Mouse (Mus musculus) neural tube, embryonic 14.5 days (tissue): ENCODE data around the gene Pip4k2a. TPM values are rescaled to one million over a fixed set of nuclear protein-coding genes. Genes with fewer than 3 reads are reported as not detected.

Source experiments
- ATAC-seq: fragments of 200-750 bp; cut with Nextera tagmentation; 2 replicates; pipeline ENCODE4 v1.8.0; 2017; ENCODE audit warnings: low read depth, mild to moderate bottlenecking, moderate TSS enrichment, moderate library complexity
- H3K27ac ChIP-seq: fragments of 300-500 bp; sonication (generic); 2 replicates; pipeline ENCODE4 v1.5.1; 2014; ENCODE audit warnings: low read depth, mild to moderate bottlenecking, control low read depth, low read length, moderate library complexity, mixed read lengths
- H3K27me3 ChIP-seq: fragments of 300-500 bp; sonication (generic); 2 replicates; pipeline ENCODE4 v1.6.1; 2014; ENCODE audit warnings: low read length; ENCODE audit not compliant: control insufficient read depth, insufficient read depth
- H3K36me3 ChIP-seq: fragments of 300-500 bp; sonication (generic); 2 replicates; pipeline ENCODE4 v1.6.1; 2014; ENCODE audit warnings: low read length, mixed read lengths; ENCODE audit not compliant: control insufficient read depth, insufficient read depth
- H3K4me1 ChIP-seq: fragments of 300-500 bp; sonication (generic); 2 replicates; pipeline ENCODE4 v1.6.1; 2014; ENCODE audit warnings: low read length; ENCODE audit not compliant: control insufficient read depth, insufficient read depth
- H3K4me2 ChIP-seq: fragments of 300-500 bp; sonication (generic); 2 replicates; pipeline ENCODE4 v1.6.1; 2014; ENCODE audit warnings: mild to moderate bottlenecking, low read depth, low read length, control low read depth
- H3K4me3 ChIP-seq: fragments of 300-500 bp; sonication (generic); 2 replicates; pipeline ENCODE4 v1.5.1; 2014; ENCODE audit warnings: low read depth, low read length, control low read depth, mixed read lengths
- H3K9ac ChIP-seq: fragments of 300-500 bp; sonication (generic); replicated peaks from 2 replicates; pipeline ENCODE4 v1.6.1; 2014; ENCODE audit warnings: low read depth, mild to moderate bottlenecking, control low read depth, low read length, mixed read lengths
- H3K9me3 ChIP-seq: fragments of 300-500 bp; sonication (generic); 2 replicates; pipeline ENCODE4 v1.6.1; 2016; ENCODE audit warnings: low read length; ENCODE audit not compliant: control insufficient read depth
- WGBS: fragments of 180-500 bp; shearing (Covaris S2); extraction: QIAGEN DNeasy Blood & Tissue Kit; methylation state at CpG from one replicate; pipeline ENCODE4 v1.1.7; 2014; 5-methylcytosine and 5-hydroxymethylcytosine counted together
- polyA plus RNA-seq: library from polyadenylated mRNA; unstranded; fragments of >200 nt; fragmentation: Nextera tagmentation; extraction: Ambion mirVana; gene quantifications from 2 replicates; pipeline ENCODE4 v1.2.1, GENCODE M21; 2014

Gene Pip4k2a
- polyA plus RNA-seq, 1 experiment from 2014 or later, result 12.5 TPM

- H3K4me2 ChIP-seq, result peak overlapping the region; percentile 62
- peak; percentile 9 for ATAC-seq
- H3K4me3 ChIP-seq, result peak overlapping the region; percentile 38
- no peaks in the 10 kb centered on the region for H3K27me3 ChIP-seq
- H3K9me3 ChIP-seq, result no peaks in the 10 kb centered on the region
- H3K9ac ChIP-seq, result peak overlapping the region; percentile 63
- H3K27ac ChIP-seq, result peak overlapping the region; percentile 88
- no peaks in the 10 kb centered on the region for H3K36me3 ChIP-seq
- H3K4me1 ChIP-seq, result peaks cover 19% of the 10 kb centered on the region
- WGBS, result 2% methylated on average over 24 of the region's 24 CpGs
These were observed 197.2 kb downstream of the Pip4k2a start for GRCm38 (mm10) chr2:18800646-18801251.

GRCm38 (mm10) chr2:18799966-18800645 lies 197.8 kb downstream of the Pip4k2a start:
- H3K4me1 ChIP-seq, result peaks cover 19% of the 10 kb centered on the region
- no peaks in the 10 kb centered on the region for H3K27me3 ChIP-seq
- peak overlapping the region; percentile 62 for H3K4me2 ChIP-seq
- H3K9me3 ChIP-seq, result no peaks in the 10 kb centered on the region
- H3K9ac ChIP-seq, result peak overlapping the region; percentile 63
- H3K36me3 ChIP-seq, result no peaks in the 10 kb centered on the region
- under 1% methylated on average over 46 of the region's 46 CpGs for WGBS
- H3K4me3 ChIP-seq, result peak overlapping the region; percentile 38
- H3K27ac ChIP-seq, result peak overlapping the region; percentile 88
- ATAC-seq, result peak; percentile 86

- peak overlapping the region; percentile 88 for H3K27ac ChIP-seq
- no peaks in the 10 kb centered on the region for H3K27me3 ChIP-seq
- no peaks in the 10 kb centered on the region for H3K36me3 ChIP-seq
- 7% methylated on average over 17 of the region's 17 CpGs for WGBS
- H3K9me3 ChIP-seq, result no peaks in the 10 kb centered on the region
- H3K4me3 ChIP-seq, result peak overlapping the region; percentile 38
- peak overlapping the region; percentile 62 for H3K4me2 ChIP-seq
- ATAC-seq, result peak; percentile 42
- H3K4me1 ChIP-seq, result peaks cover 19% of the 10 kb centered on the region
- peak overlapping the region; percentile 63 for H3K9ac ChIP-seq
These were observed 198.5 kb downstream of the Pip4k2a start for GRCm38 (mm10) chr2:18799265-18799965.

- Histone ChIP-seq H3K27ac (no peak overlapping the region), H3K27me3 (no peaks in the 10 kb centered on the region), H3K4me3 (no peak overlapping the region), H3K36me3 (no peaks in the 10 kb centered on the region), H3K4me1 (peaks cover 19% of the 10 kb centered on the region), H3K4me2 (peak overlapping the region; percentile 11; the same call in 1 of the 2 replicates), H3K9ac (no peak overlapping the region), H3K9me3 (no peaks in the 10 kb centered on the region)
- 14% methylated on average over 8 of the region's 8 CpGs for WGBS
- no peak for ATAC-seq
These were observed 200.2 kb downstream of the Pip4k2a start for GRCm38 (mm10) chr2:18797776-18798175.

DNA sequence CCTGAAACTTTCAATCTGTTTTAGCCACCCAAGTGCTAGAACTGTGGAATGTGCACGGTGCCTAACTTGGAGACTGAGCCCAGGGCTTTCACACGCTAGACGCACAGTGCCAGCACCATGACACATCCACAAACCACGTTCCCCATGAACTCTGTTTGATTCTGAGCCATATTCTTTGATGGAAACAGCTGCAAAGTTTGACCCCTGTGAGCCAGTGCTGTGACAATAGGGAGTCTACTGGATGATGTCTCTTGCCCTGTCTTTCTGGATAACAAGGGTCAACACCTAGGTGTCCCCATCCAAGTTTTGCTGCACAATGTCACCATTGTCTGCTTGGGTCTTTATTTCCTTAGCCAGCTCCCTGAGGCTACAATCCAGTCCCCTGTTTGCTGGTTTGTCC lies 203.7 kb downstream of the Pip4k2a start:
- Histone ChIP-seq H3K4me2 (no peak overlapping the region), H3K4me3 (no peak overlapping the region), H3K27ac (no peak overlapping the region), H3K36me3 (no peaks in the 10 kb centered on the region), H3K4me1 (no peaks in the 10 kb centered on the region), H3K27me3 (no peaks in the 10 kb centered on the region), H3K9ac (no peak overlapping the region), H3K9me3 (no peaks in the 10 kb centered on the region)
- no peak for ATAC-seq
- 75% methylated on average over 4 of the region's 4 CpGs for WGBS

Other genes with a start within 250 kb of the Pip4k2a start
- gene 4930426L09Rik, start 217 bp upstream of the Pip4k2a start, polyA plus RNA-seq, result 0.24 and 0.55 TPM in 2 replicates
- 0.79 and 1.1 TPM in 2 replicates for gene Armc3, start 201.2 kb upstream of the Pip4k2a start, polyA plus RNA-seq